Mouse (Mus musculus) forebrain, embryonic 14.5 days (tissue): Measurements from ENCODE around the gene Slco6d1. TPM values are rescaled to one million over a fixed set of nuclear protein-coding genes. Genes with fewer than 3 reads are reported as not detected.
"Not testable (repeated sequence)": the region's sequence is repeated elsewhere in the genome, so short reads cannot be mapped to it uniquely, and the experiment has no call there.

ENCODE experiments used
- ATAC-seq: fragments of 200-750 bp; cut with Nextera tagmentation; 2 replicates; pipeline ENCODE4 v1.8.0; 2017; ENCODE audit warnings: mild to moderate bottlenecking, moderate library complexity
- DNase-seq: peaks from one replicate; pipeline ENCODE4 v3.0.0-alpha.2; 2015; ENCODE audit warnings: low spot score
- H3K27ac ChIP-seq: fragments of 300-500 bp; sonication (generic); 2 replicates; pipeline ENCODE4 v1.5.1; 2014; ENCODE audit warnings: low read depth, mild to moderate bottlenecking, control low read depth, low read length, moderate library complexity
- H3K27me3 ChIP-seq: fragments of 300-500 bp; sonication (generic); replicated peaks from 2 replicates; pipeline ENCODE4 v1.6.1; 2014; ENCODE audit warnings: low read length, control low read depth, mixed read lengths; ENCODE audit not compliant: control insufficient read depth, insufficient read depth
- H3K36me3 ChIP-seq: fragments of 300-500 bp; sonication (generic); 2 replicates; pipeline ENCODE4 v1.6.1; 2014; ENCODE audit warnings: low read length, control low read depth; ENCODE audit not compliant: control insufficient read depth, insufficient read depth
- H3K4me1 ChIP-seq: fragments of 300-500 bp; sonication (generic); 2 replicates; pipeline ENCODE4 v1.6.1; 2014; ENCODE audit warnings: antibody characterized with exemption, low read length, control low read depth; ENCODE audit not compliant: control insufficient read depth, insufficient read depth
- H3K4me2 ChIP-seq: fragments of 300-500 bp; sonication (generic); 2 replicates; pipeline ENCODE4 v1.6.1; 2014; ENCODE audit warnings: mild to moderate bottlenecking, control low read depth, low read length
- H3K4me3 ChIP-seq: fragments of 300-500 bp; sonication (generic); 2 replicates; pipeline ENCODE4 v1.5.1; 2014; ENCODE audit warnings: low read depth, low read length, control low read depth
- H3K9ac ChIP-seq: fragments of 300-500 bp; sonication (generic); 2 replicates; pipeline ENCODE4 v1.6.1; 2014; ENCODE audit warnings: mild to moderate bottlenecking, low read length, control low read depth, moderate library complexity
- H3K9me3 ChIP-seq: fragments of 300-500 bp; sonication (generic); replicated peaks from 2 replicates; pipeline ENCODE4 v1.6.1; 2016; ENCODE audit warnings: low read length, control low read depth, mixed read lengths; ENCODE audit not compliant: control insufficient read depth
- WGBS: fragments of 180-500 bp; shearing (Covaris S2); extraction: QIAGEN DNeasy Blood & Tissue Kit; methylation state at CpG from one replicate; pipeline ENCODE4 v1.1.7; 2014; 5-methylcytosine and 5-hydroxymethylcytosine counted together
- microRNA-seq: library from miRNA; unstranded; fragments of <30 nt; microRNA quantifications from one replicate; pipeline ENCODE4, GENCODE M21; 2016
- polyA plus RNA-seq: library from polyadenylated mRNA; unstranded; fragments of >200 nt; fragmentation: Nextera tagmentation; extraction: Ambion mirVana; gene quantifications from 2 replicates; pipeline ENCODE4 v1.2.1, GENCODE M21; 2014

The Slco6d1 gene
- polyA plus RNA-seq, 1 experiment from 2014 or later: not detected

DNA sequence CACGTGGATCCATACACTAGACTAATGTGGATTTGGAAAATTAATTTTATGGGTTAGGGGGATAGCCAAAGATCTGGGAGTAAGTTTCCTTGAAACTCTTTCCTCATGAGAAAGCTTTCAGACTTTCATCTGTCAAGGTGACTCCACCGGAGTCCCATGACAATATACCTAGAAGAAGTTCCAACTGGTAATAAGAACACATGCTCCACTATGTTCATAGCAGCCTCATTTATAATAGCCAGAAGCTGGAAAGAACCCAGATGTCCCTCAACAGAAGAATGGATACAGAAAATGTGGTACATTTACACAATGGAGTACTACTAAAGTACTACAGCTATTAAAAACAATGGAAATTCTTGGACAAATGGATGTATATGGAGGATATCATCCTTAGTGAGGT, 107.4 kb downstream of the Slco6d1 start:
- H3K9me3 ChIP-seq, ATAC-seq, H3K27ac ChIP-seq, H3K27me3 ChIP-seq, H3K4me2 ChIP-seq, DNase-seq, H3K4me3 ChIP-seq, H3K36me3 ChIP-seq, H3K9ac ChIP-seq, H3K4me1 ChIP-seq: not testable (repeated sequence)
- 93% methylated on average over 1 of the region's 2 CpGs for WGBS

- 81% methylated on average over 2 of the region's 2 CpGs for WGBS
- Histone ChIP-seq H3K9ac (no peak overlapping the region), H3K36me3 (no peaks in the 10 kb centered on the region)
Observed at GRCm38 (mm10) chr1:98545372-98545771, 124.4 kb downstream of the Slco6d1 start.

DNA sequence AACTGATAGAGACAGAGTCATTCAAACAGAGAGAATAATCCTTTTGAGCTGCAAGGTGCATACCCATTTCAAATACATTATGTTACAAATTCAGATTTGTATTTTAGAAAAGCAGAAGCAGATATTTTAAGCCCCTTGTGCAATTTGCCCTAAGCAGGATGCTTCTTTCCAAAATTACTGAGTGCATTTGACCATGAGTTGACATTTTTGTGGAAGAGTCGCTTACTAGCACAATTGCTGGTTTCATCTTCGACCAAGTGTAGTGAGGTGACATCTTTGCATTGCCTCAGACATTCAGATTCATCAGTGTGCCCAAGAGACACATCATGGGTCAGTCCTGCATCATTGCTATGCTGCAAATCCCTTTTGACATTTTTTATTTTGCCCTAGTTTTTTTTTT, 133.5 kb downstream of the Slco6d1 start:
- H3K27me3 ChIP-seq: no peaks in the 10 kb centered on the region
- no peak for ATAC-seq
- no peak overlapping the region for H3K4me3 ChIP-seq
- no peak overlapping the region for H3K9ac ChIP-seq
- H3K9me3 ChIP-seq: no peaks in the 10 kb centered on the region
- DNase-seq: no peak
- H3K4me1 ChIP-seq: no peaks in the 10 kb centered on the region
- H3K27ac ChIP-seq: no peak overlapping the region
- H3K4me2 ChIP-seq: no peak overlapping the region
- no peaks in the 10 kb centered on the region for H3K36me3 ChIP-seq
- WGBS: 84% methylated on average over 2 of the region's 2 CpGs

More at GRCm38 (mm10) chr1:98545372-98545771, 124.4 kb downstream of the Slco6d1 start:
- ATAC-seq: no peak
- Histone ChIP-seq H3K27ac (no peak overlapping the region), H3K4me3 (no peak overlapping the region), H3K27me3 (no peaks in the 10 kb centered on the region), H3K4me1 (no peaks in the 10 kb centered on the region), H3K9me3 (no peaks in the 10 kb centered on the region), H3K4me2 (no peak overlapping the region)
- no peak for DNase-seq

DNA sequence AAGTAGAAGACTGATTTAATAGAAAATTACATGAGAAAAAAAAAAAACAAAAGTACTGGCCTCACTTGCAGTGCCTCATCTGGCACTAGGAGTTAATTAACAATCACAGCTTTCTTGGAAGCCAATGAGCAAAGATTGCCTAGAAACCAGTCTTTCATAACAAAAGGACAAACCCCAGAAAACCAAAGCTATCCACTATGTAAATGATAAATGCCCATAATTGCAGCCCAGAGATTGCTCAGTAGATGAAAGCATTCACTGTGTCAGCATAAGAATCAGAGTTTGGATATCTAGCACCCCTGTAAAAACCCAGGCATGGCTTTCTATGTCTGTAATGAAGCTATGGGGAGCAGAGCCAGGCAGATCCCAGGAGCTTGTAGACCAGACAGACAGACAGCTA, 144.8 kb downstream of the Slco6d1 start:
- Histone ChIP-seq H3K4me2 (no peak overlapping the region), H3K27ac (no peak overlapping the region), H3K27me3 (no peaks in the 10 kb centered on the region), H3K9me3 (no peaks in the 10 kb centered on the region), H3K36me3 (no peaks in the 10 kb centered on the region), H3K4me3 (no peak overlapping the region), H3K9ac (no peak overlapping the region), H3K4me1 (no peaks in the 10 kb centered on the region)
- ATAC-seq: peak; percentile 44; the same call in 1 of the 2 replicates
- DNase-seq: peak; percentile 69

Small RNA genes lying within 50 kb of the gene (microRNA-seq; reads per million reads assigned to microRNA genes)
- not detected for gene Gm26134
